Mouse (Mus musculus) layer of hippocampus, adult 11-12 months (tissue): ENCODE data around the gene Rnf212b.
A peak's percentile ranks its signal among the peaks of the same experiment; 100 is the strongest.

Source experiments
- DNase-seq: peaks from one replicate; pipeline ENCODE4 v3.0.0; 2022; ENCODE audit warnings: low spot score

Rnf212b gene

GRCm38 (mm10) chr14:54874165-54874564 lies 60.2 kb downstream of the Rnf212b start:
- no peak for DNase-seq

GRCm38 (mm10) chr14:54875844-54876538 lies 62.0 kb downstream of the Rnf212b start:
- peak; percentile 64 for DNase-seq

- DNase-seq: peak; percentile 89
Observed at GRCm38 (mm10) chr14:54876539-54877047, 62.7 kb downstream of the Rnf212b start.

DNA sequence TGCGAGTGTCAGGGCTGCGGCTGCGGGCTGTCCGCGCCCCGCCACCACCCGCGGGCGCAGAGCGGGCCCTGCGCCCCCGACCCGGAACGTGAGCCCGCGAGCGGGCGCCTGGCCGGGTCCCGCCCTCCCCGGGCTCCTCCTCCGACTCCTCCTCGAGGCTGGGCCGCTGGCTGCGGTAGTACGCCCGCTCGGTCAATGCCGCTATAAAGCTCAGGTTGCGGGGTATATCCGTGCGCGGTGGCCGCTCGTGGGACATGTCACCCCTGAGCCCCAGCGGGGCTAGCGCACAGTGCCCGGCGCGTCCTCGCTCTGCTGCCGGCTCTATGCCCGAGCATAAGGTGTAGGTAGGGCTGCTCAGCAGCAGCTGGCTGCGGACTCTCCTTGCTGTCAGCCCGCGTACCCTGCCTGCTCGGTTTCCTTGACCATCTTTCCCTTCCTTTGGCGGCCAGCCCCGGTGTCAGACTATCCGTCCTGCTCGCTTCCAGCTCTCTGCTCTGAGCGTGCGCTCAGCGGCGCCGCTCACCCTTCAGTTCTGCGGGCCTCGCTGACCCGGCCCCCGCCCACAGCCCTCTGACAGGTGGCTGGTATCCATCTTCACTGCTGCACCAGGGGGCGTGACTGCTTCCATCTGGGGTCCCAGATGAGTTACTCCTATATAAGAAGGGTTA lies 63.2 kb downstream of the Rnf212b start, which contains the start of gene Ppp1r3e:
Gene Ppp1r3e, minus strand, starts transcription at position 503 of the 668 bp plus-strand sequence.
- peak; percentile 65 for DNase-seq

DNA sequence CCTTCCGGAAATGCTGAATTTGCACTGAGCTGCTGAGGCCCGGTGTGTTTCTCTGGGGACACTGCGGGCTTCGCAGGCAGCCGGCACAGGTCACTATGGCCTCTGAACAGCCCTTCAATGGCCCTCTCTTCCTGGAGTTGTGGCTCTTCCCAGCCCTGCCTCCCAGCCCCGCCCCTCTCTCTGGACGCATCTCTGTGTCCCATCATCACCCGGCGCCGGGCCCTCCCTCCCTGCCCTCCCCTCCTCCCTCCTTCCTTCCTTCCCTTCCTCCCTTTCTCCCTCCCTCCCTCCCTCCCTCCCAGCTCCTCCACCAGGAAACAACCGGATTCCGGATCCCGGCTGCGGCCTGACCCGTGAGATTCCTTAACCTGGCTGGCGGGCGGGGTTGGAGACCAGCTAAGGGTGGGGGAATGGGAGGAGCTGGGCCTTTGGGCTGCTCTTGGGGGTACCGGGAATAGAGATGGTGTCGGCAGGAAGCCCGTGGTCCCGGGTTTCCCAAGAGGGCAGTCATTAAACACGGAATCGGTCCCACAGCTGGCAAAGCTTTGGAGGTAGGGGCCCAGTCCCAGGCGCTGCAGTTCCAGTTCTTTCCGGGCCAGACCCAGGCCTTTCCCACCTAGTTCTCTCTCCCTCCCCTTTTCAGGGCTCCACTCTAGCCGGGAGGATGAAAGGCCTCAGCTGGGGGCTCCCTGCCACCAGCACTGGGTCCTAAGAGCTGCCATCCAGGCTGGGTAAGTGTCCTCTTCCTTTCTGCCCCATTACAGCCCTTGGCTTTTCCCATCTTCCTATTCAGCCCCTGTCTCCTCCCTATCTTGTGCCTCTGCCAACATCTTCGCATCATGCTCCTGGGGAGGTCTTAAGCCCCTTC lies 69.4 kb downstream of the Rnf212b start, which contains the start of the genes Bcl2l2 and Gm20521:
Gene Bcl2l2, plus strand, starts transcription at position 224 of the 868 bp plus-strand sequence.
Gene Gm20521, plus strand, starts transcription at position 288 of the 868 bp plus-strand sequence.
- peak; percentile 74 for DNase-seq

- DNase-seq: no peak
Observed at GRCm38 (mm10) chr14:54884022-54884712, 70.2 kb downstream of the Rnf212b start.

DNA sequence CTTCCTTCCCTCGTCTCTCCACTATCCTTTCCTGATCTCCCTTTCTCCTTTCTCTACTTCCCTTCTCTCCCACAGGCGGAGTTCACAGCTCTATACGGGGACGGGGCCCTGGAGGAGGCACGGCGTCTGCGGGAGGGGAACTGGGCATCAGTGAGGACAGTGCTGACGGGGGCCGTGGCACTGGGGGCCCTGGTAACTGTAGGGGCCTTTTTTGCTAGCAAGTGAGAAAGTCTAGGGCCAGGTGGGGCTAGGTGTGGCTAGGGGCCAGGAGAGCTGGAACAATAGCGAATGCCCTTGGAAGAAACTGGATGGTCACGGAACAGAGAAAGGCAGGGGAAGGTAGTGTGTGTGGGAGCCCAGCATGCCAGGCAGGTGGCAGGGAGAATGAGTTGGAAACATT lies 71.4 kb downstream of the Rnf212b start:
- DNase-seq: no peak

GRCm38 (mm10) chr14:54892200-54892599 lies 78.3 kb downstream of the Rnf212b start, which contains the start of gene Pabpn1:
Gene Pabpn1 (plus strand): TSS chr14:54892500.
- no peak for DNase-seq

- peak; percentile 99 for DNase-seq
Observed at GRCm38 (mm10) chr14:54893651-54894181, 79.8 kb downstream of the Rnf212b start.

- peak; percentile 59 for DNase-seq
Observed at GRCm38 (mm10) chr14:54894296-54895151, 80.6 kb downstream of the Rnf212b start.

GRCm38 (mm10) chr14:54897445-54897844 lies 83.5 kb downstream of the Rnf212b start:
- no peak for DNase-seq

DNA sequence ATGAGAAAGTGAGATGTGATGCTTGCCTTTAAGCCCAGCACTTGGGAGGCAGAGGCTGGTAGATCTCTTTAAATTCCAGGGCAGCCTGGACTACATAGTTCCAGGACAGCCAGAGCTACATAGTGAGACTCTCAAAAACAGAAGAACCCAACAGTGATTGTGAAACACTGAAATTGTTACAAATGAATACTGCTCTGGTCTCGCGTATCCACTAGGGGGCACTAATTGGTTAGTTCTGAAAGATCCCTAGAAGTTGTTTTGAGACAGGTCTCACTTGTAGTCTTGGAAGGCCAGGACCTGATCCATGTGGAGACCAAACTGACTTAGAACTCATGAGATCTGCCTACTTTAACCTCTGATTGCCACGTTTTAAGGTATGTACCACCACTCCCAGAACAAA lies 86.4 kb downstream of the Rnf212b start:
- peak; percentile 90 for DNase-seq

GRCm38 (mm10) chr14:54903641-54904040 lies 89.7 kb downstream of the Rnf212b start:
- no peak for DNase-seq
